ENCODE assay signal across 8 mouse cellular contexts in the genomic region with DNA sequence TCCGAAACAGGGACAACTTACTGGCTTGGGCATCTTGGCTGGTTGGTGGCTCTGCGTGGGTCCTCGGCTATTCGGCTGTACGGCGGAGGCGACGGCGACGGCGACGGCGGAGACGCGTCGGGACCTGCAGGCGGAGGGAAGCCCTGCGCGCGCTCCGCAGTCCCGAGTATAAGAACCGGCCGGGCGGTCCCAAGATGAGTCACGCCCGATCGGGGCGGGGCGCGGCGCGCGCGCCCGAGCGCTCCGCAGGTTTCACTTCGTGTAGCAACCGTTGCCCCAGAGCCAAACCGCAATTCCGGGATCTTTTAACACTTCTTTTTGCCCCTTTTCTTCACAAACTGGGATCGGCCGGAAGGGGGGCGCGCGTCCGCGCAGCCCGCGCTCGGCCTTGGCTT. TPM values are rescaled to one million over a fixed set of nuclear protein-coding genes. Genes with fewer than 3 reads are reported as not detected.
A peak's percentile ranks its signal among the peaks of the same experiment; 100 is the strongest.
DNase-seq lines count a peak whose midpoint lies in the region; ATAC-seq lines count a peak whose summit lies in the region.

A gene (minus strand): TSS at position 174 of the 395 bp plus-strand sequence.

- peaks cover 10% of the 10 kb centered on the region for H3K4me1 ChIP-seq in hindbrain, embryonic 11.5 days (replicated peaks; ENCODE audit: control insufficient read depth, insufficient read depth, low read length)

- H3K27ac ChIP-seq in hindbrain, embryonic 11.5 days (ENCODE audit: low read depth, low read length) = peak within 1 kb of the TSS; percentile 51; the same call in 1 of the 2 replicates

- no peaks in the 10 kb centered on the region for H3K9me3 ChIP-seq in hindbrain, embryonic 11.5 days (ENCODE audit: control insufficient read depth, low read length)

- peak; percentile 78 for ATAC-seq in hindbrain, embryonic 11.5 days (ENCODE audit: low FRiP score)

- H3K9ac ChIP-seq in hindbrain, embryonic 11.5 days (ENCODE audit: low read depth, low read length) = peak within 1 kb of the TSS; percentile 83

- H3K27me3 ChIP-seq in hindbrain, embryonic 11.5 days (ENCODE audit: control insufficient read depth, insufficient read depth, low read length) = peaks cover 12% of the 10 kb centered on the region

- DNase-seq in R1 (ENCODE audit: low read depth, low spot score) = peak; percentile 91
- peak; percentile 84 to 90 for DNase-seq in cerebellum, postnatal 10 days
- DNase-seq in frontal cortex, postnatal 10 days (ENCODE audit: low spot score in 2 of 2) = peak; percentile 53 to 72
- peak; percentile 85 for DNase-seq in hindbrain, embryonic 11.5 days (ENCODE audit: low spot score)
- peak; percentile 58 to 59 for DNase-seq in layer of hippocampus, postnatal 25 days (ENCODE audit: extremely low spot score in 1 of 2, low spot score in 1 of 2)
- peak; percentile 93 for DNase-seq in lung, postnatal 25 days (ENCODE audit: low spot score)
- peak; percentile 87 for DNase-seq in retina, postnatal 1 day
- DNase-seq in urinary bladder, adult 18-20 months (ENCODE audit: low spot score in 2 of 2) = peak; percentile 85 to 87

- WGBS in hindbrain, embryonic 11.5 days = under 1% methylated on average over 44 of the region's 52 CpGs

- H3K36me3 ChIP-seq in hindbrain, embryonic 11.5 days (ENCODE audit: control insufficient read depth, insufficient read depth, low read length) = no peaks in the 10 kb centered on the region

- peak within 1 kb of the TSS; percentile 79 for H3K4me3 ChIP-seq in hindbrain, embryonic 11.5 days (ENCODE audit: low read depth, low read length)

- H3K4me2 ChIP-seq in hindbrain, embryonic 11.5 days (replicated peaks; ENCODE audit: low read depth, low read length) = peak within 1 kb of the TSS; percentile 99

RNA-seq across cellular contexts. Expression of the gene that starts here (rescaled TPM):
- polyA plus RNA-seq in hindbrain, embryonic 11.5 days (2014; fragmentation: Nextera tagmentation; extraction: Ambion mirVana) = 73.8 and 91.1 TPM in 2 replicates
- total RNA-seq in layer of hippocampus, postnatal 25 days (2021) = 10 to 100 TPM; 48.4 to 48.7 TPM

Comparison
In these comparisons a context has a peak if more than half of its experiments do, and no peak if none do; other contexts are left out.
1. Peak in every context shown above with its lines: DNase-seq, ATAC-seq, H3K4me3 ChIP-seq and H3K27ac ChIP-seq.